Mouse (Mus musculus) thymus, adult 2 months (tissue): ENCODE data around the gene Tmtc1.

Source experiments
- CTCF ChIP-seq: fragments of 200-500 bp; IDR thresholded peaks from 2 replicates; pipeline ENCODE4 v1.5.1; 2012; ENCODE audit warnings: mild to moderate bottlenecking, control low read depth, low read length, moderate library complexity, borderline replicate concordance; ENCODE audit not compliant: control insufficient read depth, poor library complexity, insufficient read depth; ENCODE audit errors: extremely low read depth
- POLR2A ChIP-seq: fragments of 200-500 bp; IDR thresholded peaks from 2 replicates; pipeline ENCODE4 v1.6.1; 2012; ENCODE audit warnings: mild to moderate bottlenecking, low read length, control low read depth, moderate library complexity; ENCODE audit not compliant: control insufficient read depth, poor library complexity, insufficient read depth; ENCODE audit errors: extremely low read depth

- TF ChIP-seq CTCF (no peak), POLR2A (no peak)
Measured at GRCm38 (mm10) chr6:148283224-148283881, 160.8 kb downstream of the Tmtc1 start.
